Mouse (Mus musculus): ENCODE data around the gene Akap2.

DNA sequence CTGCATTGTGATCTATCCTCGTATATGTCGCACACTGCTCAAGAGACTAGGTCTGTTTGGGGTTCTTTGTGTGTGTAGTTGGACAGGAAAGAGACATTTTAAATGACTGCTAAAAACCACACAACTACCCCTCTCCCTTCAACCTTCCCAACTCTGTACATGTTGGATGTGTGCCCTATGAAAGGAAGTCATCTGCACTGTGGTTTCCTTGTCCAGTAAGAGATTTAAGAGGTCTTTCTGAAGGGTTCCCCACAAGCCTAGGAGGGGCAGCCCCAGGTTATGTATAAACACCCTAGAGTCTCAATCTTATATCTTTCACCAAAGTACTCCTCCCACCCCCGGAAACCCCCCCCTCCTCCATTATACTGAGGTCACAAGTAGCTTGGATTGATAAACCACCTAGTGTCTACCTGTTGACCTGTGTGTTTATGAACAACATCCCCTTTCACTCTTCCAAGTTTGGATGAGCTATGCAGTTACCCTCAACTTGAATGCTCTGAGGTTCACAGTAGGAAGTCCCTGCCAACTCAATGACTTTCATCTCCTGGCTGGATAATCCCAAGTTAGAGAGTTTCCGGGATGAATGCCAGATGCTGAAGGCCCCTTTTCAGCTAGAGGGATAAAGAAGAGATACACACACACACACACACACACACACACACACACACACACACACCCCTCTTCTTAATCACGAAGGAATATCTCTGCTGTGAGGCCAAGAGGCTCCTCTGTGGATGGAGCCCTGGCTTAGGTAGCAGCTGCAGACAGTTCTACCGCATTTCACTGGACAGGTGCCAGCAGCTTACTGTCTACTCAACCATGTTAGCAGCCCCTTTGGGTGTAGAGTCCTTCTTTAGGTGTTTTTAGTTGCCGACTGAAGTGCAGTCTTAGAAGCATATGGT is 166.3 kb downstream of the Akap2 start:
- TF ChIP-seq CTCF (IDR thresholded peaks at IDR 0.05; ENCODE audit: borderline replicate concordance, extremely low read depth, insufficient read depth, insufficient read length) (no peak), POLR2A (IDR thresholded peaks at IDR 0.05; ENCODE audit: borderline replicate concordance, extremely low read depth, insufficient read depth, insufficient read length, poor library complexity, severe bottlenecking) (no peak)

Measured in brain, embryonic 14.5 days (tissue).